Mouse (Mus musculus): ENCODE measurements around the gene Smap2.

Smap2 gene

DNA sequence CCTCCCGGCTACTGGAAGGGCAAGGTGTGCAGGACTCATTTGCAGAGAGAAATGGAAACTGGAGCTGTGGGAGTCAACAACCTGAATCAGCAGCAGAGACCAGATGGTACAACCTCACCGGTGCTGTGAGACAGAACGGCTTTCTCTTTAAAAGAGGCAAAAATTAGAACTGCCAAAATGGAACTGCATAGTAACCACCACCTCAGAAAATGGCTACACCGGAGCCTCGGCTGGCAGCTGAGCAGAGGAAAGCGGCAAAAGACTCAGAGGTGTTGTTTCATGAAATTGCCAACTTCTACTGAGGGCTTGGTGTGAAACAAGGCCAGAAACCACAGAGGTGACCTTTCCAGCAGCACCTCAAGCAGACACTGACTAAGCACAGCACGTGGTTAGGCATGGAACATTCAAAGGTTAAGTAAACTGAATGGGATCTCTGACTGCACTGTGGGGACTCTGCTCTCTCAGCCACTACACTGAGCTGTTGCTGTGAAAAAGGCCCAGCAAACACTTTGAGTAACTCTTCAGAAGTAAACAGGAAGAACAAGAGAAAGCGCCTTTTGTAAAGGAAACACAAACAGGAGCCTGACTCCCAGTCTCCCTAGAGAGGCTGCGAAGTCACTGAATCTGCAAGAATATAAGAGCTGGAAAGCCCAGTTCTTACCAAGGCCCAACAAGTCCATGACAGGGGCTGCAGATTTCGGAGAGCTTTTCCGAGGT lies 42.2 kb downstream of the Smap2 start:
- no peak for DNase-seq (ENCODE audit: low spot score)

DNA sequence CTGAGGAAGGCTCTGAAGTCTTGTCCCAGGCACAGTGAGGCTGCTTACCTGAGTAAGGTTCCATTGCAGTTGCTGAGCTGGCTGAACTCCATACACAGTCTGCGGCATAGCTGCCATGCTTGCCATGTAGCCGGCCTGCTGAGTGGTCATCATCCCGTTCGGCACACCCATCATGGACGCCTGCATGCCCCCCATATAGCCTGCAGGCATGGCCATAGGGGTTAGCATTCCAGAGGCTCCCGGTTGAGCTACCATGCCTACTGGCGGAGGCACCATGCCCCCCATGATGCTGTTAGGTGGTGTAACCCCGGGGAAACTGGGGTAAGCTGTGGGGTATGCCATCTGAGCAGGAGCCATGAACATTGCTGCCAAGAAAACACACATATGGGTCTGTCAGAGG lies 45.2 kb downstream of the Smap2 start:
- no peak for DNase-seq (ENCODE audit: low spot score)

DNA sequence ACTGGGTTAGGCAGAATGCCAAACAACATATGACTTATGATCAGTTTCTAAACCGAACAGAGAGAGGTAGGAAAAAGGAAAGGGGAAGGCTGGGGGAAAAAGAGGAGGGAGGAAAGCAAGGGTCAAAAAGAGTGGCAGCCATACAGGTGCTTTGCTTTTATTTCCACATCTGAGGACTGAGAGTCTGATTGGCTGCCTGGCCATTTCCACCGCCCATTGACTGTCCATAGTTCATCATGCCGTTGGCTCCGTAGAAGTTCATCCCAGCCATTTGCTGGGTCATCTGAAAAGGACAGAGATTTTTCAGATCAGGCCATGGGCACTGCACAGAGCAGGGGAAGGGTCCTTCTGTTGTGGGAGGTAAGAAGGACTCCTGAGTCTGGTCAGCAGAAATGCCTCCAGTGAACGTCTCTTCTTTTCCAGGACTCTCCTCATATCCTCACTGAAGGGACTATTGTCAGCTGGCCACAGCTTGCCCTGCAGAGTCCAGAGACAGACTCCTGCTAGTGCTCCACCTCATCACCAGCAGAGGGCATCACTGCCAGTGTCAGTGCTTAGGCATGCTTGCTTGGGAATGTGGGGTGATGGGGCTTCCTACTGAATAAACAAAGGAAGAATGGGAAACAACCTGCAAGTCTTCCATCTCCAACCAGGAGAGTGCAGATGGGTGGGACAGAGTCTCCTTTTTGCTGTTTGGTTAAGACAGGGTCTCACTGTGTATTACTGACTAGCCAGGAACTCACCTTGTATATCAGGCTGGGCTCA lies 47.5 kb downstream of the Smap2 start:
- no peak for DNase-seq (ENCODE audit: low spot score)

DNA sequence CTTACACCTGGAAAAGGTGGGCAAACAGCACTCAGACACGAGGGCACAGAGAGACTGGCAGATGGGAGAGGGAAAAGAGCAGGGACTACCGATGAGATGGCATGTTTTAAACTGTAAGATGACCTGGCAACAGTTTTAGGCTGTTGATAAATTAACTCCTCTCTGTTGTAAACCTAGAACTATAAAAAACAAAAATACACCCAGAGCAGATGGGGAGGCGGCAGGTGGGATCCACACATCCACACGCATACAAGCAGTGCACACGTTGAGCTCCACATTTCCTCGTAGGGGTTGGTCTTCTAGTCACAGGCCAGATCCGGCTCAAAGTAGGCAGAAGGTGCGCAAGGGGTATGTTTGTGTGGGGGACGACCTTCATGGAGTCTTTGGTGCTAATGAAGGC lies 48.6 kb downstream of the Smap2 start:
- no peak for DNase-seq (ENCODE audit: low spot score)

DNA sequence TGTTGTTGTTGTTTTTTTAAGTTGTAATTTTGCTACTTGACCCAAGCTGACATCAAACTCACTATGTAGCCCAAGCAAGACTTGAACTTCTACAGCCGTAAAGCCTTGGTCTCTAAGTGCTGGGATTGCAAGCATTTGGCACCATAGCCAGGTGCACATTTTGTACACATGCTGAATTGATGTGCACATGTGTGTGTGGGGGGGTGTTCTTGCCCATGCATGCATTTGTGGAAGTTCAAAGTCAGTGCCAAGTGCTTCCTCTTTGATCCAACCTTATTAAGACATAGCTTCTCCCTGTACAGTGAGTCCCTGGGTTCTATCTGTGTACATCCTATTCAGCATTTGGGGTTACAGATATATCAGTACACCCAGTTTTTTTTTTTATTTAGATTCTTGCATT lies 61.5 kb downstream of the Smap2 start:
- no peak for DNase-seq (ENCODE audit: low spot score)

DNA sequence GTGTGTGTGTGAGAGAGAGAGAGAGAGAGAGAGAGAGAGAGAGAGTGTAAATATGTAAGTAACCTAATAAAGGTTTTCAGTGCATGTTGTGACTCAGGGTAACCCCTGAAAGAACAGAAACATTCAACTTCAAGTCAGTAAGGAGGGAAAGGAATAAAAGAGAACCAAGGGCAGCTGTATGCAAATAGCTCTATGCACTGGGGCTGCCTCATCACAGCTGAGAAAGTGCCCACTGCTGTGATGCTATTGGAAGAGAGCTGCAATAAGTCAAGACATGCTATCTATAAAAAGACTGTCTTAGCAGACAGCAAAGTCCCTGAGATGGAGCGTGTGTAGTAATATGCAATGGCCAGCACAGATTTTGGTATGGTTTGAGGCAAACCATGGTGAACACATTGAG lies 63.4 kb downstream of the Smap2 start:
- DNase-seq (ENCODE audit: low spot score), result no peak

DNA sequence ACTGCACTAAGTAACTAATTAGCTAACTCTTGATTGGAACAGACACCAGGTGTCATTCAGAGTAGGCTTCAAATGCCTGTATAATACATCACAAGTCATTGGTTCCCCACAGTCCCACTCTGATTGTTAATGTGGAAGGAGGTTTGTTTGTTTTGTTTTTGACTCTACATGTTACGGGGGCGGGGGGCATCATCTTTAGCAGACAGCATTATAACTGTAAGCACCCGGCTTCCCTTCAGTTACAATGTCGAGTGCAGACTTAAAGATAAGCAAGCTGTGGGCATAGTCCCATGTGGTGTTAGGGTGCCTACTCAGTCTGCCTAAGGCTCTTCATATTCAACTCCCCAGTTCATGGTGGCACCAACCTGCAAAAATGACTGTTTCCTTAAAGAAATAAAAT lies 64.0 kb downstream of the Smap2 start:
- DNase-seq (ENCODE audit: low spot score), result no peak

DNA sequence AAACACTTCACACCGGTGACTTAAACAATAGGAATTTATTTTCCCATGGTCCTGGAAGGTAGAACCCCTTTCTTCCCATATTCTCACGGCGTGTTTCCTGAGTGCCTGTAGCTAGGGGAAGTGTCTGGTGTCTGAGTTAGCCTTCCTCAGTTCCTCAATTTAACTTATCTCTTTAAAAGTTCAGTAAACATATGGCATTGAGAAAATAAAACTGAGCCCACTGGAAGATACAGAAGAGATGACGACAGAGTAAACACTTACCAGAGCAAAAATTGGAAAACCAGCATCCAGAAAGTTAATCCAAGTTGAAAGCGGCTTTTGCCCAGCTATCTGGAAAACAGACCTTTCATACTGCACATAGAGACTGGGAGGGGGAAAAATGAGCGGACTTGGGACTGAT lies 64.9 kb downstream of the Smap2 start:
- DNase-seq (ENCODE audit: low spot score), result no peak

DNA sequence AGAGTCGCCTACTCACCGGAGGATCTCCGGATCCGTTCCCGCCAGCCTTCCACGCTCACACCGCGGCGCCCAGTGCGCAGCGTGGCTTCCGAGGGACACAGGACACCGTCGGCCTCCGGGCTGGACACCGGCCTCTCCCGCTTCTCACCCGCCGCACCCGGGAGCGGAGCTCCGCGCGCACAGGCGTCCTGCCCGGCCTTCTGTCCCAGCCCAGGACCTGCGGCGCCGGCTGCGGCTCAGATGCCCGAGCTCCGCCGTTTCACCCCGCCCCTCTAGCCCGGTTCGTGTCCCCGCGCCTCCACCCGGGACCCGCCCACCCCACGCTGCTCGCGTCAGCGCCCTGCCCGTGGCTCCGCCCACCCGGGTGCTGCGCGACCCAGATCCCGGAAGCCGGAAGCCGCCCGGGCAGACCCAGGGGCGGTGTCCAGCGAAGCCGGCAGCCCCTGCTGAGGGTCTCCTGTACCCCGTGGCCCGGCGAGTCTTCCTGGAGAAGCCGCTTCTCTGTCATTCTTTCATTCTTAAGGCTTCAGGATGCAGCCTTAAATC lies 65.5 kb downstream of the Smap2 start, which contains the start of gene Zfp69:
Gene Zfp69 (minus strand): TSS at position 272 of the 546 bp plus-strand sequence.
- DNase-seq (ENCODE audit: low spot score), result peak; percentile 64

DNA sequence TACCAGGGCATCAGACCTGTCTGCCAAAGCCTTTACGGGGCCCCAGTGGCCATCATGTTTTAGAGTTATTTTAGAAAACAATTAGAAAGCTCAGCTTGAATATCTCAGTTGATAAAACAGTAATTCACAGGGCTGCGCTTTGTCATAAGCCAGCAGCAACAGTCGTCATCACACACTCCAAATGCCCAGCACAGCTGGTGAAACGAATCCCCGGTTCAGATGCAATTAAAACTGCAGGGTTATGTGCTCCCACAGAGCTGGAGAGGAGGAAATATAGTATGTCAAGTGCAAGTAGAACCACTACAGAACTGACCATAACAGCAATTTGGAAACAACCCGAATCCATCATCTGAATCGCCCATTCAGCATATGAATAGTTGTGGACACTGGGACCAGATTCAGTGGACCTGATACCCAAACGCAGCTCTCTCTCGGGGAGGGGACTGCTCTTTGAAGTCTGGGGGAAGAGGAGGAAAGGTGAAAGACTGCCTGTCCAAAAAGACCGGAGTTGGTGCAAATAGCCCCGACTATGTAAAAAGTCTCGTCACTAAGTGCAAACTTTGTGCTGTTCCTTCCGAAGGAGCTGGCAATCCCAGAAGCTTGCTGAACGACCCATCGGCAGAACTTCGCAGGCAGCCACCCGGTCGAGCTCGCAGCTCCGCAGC lies 66.2 kb downstream of the Smap2 start:
- DNase-seq (ENCODE audit: low spot score), result no peak

DNA sequence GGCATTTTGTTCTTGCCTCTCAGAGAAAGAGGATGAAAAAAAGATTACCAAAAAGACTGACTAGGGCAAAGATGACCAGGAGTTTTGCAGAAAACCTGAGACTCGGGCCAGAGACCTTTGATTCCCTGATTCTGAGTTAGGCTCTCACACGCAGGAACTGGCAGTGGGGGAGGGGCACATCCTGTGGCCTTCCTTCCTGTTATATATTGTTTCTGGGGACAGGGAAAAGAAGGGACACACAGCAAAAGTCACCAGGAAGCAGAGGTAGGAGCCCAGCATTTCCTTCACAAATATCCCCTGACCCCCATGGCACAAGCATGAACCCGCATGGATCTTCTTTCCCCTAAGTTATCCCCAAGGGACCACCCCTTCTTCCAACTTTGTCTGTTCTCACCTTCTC lies 68.1 kb downstream of the Smap2 start:
- DNase-seq (ENCODE audit: low spot score), result no peak

DNA sequence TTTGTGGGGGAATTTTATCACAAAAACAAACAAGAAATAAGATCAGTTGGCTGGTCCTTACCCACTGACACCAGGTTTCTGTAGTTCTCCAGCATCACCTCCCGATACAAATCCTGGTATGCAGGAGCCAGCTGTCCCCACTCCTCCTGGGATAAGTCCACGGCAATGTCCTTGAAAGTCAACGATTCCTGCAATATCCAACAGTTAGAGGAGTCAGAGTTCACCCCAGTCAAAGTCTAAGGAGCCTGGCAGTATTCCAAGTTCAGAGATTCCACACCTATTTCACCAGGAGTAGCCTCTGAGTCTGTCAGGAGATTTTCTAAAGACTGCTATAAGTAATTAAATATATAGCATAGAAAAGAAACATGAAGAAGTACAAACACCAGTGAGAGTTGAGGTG lies 82.0 kb downstream of the Smap2 start:
- no peak for DNase-seq (ENCODE audit: low spot score)

DNA sequence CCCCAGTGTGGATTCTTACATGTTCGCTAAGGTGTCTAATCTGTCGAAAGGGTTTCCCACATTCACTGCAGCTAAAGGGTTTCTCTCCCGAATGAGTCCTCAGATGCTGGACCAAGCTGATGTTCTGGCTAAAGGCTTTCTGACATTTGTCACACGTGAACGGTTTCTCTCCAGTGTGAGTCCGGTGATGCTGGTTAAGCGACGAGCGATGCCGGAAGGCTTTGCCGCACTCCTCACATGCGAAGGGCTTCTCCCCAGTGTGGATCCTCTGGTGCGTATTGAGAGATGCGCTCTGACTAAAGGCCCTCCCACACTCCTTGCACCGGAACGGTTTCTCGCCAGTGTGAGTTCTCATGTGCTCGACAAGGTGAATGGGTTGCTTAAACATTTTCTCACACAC lies 86.3 kb downstream of the Smap2 start:
- DNase-seq (ENCODE audit: low spot score), result no peak

DNA sequence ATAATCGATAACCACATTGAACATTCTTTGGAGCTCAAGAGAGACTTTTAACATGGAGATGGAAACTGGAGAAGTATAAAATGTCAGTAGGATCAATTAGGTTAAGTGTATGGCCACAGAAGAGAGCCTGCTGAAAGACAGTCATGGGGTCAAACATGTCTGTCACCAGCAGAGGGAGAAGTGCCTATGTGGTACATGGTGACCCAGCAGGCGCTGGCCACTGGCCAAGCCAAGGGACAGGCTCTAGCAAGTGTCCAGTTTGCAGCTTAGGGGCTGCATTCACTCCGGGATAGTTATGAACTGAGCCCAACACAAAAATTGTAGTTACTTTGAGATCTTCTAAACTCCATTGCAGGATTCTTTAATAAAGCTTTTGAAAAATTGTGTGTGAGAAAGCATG lies 88.4 kb downstream of the Smap2 start:
- DNase-seq (ENCODE audit: low spot score), result no peak

DNA sequence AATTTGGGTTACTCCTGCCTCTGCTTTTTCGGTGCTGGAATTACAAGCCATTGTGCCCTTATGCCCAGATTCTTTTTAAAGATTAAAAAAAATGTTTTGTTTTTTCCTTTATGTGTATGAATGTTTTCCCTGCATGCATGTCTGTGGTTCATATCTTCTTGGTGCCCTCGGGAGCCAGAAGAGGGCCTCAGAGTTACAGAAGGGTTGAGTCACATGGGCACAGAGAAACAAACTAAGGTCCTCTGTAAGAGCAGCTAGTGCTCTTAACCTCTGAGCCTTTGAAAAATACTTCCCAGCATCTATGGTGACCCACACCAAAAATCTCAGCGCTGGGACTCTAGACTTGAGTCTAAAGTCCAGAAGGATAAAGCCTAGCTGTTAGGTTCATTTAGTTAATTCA lies 91.7 kb downstream of the Smap2 start:
- no peak for DNase-seq (ENCODE audit: low spot score)

DNA sequence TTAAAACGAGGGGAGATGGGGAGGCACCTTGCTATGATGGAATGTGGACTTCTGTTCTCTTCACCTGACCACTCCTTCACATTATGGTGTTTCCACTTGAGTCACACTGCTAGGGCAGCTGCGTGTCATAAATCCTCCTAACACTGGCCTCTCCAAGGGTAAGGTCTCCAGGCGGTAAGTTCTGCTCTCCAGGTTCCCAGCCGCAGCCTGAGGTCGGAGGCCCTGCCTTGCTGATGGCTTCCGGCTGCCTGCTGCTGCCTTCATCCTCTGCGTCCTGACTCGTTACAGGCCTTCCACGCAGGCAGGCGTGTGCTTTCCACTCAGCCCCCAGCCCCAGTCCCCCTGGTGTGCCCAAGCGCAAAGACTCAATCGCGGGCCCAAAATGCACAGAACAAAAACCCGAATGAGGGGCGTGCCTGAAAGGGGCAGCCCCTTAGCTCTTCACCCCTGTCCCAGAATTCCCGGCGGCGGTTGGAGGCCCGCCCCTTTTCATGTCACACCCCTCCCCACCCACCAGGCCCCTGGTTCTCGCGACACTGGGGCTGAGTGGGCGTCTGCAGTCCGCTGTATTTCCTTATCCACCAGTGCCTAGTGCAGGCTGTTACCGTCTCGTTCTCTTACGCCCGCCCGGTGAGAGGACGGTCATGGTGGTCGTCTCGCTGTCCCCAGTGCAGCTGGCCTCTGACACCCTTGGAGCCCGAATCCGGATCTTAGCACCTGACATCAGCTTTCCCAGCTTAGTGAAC lies 92.3 kb downstream of the Smap2 start, which contains the start of gene Exo5:
Gene Exo5 (minus strand): TSS at position 464 of the 746 bp plus-strand sequence.
- DNase-seq (ENCODE audit: low spot score), result peak; percentile 66

DNA sequence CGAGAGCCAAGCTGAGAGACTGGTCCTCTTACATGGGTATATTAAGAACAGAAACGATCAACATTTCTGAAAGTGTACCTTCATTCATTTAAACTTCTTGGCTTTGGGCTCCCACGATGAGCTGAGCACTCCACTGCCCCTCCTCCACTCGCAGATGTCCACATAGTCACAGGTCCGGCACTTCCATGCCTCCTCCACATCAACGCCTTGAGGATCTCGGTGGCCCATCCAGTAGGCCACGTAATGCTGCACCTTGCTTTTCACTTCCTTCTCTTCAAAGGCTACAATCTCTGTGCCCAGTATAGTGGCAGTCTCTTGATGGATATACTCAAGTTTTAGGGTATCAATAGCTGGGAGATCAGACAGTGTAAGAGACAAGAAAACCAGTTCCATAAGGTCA lies 95.6 kb downstream of the Smap2 start:
- no peak for DNase-seq (ENCODE audit: low spot score)
